Mouse (Mus musculus) limb, embryonic 13.5 days (tissue): Measurements from ENCODE around the gene Rpl26. TPM values are rescaled to one million over a fixed set of nuclear protein-coding genes. Genes with fewer than 3 reads are reported as not detected.

Source experiments
- ATAC-seq: fragments of 200-750 bp; cut with Nextera tagmentation; 2 replicates; pipeline ENCODE4 v1.8.0; 2017; ENCODE audit warnings: low read depth, moderate number of reproducible peaks, moderate TSS enrichment; ENCODE audit not compliant: low FRiP score
- H3K27ac ChIP-seq: fragments of 300-500 bp; sonication (generic); 2 replicates; pipeline ENCODE4 v1.5.1; 2015; ENCODE audit warnings: inconsistent platforms, mild to moderate bottlenecking, moderate library complexity
- H3K27me3 ChIP-seq: fragments of 300-500 bp; sonication (generic); 2 replicates; pipeline ENCODE4 v1.6.1; 2015; ENCODE audit warnings: mild to moderate bottlenecking, inconsistent platforms
- H3K36me3 ChIP-seq: fragments of 300-500 bp; sonication (generic); 2 replicates; pipeline ENCODE4 v1.6.1; 2015; ENCODE audit warnings: inconsistent platforms, mild to moderate bottlenecking, moderate library complexity
- H3K4me1 ChIP-seq: fragments of 300-500 bp; sonication (generic); 2 replicates; pipeline ENCODE4 v1.6.1; 2015; ENCODE audit warnings: inconsistent platforms
- H3K4me2 ChIP-seq: fragments of 300-500 bp; sonication (generic); replicated peaks from 2 replicates; pipeline ENCODE4 v1.6.1; 2015; ENCODE audit warnings: inconsistent platforms, mild to moderate bottlenecking, moderate library complexity
- H3K4me3 ChIP-seq: fragments of 300-500 bp; sonication (generic); 2 replicates; pipeline ENCODE4 v1.5.1; 2015; ENCODE audit warnings: moderate library complexity, mild to moderate bottlenecking, inconsistent platforms
- H3K9ac ChIP-seq: fragments of 300-500 bp; sonication (generic); 2 replicates; pipeline ENCODE4 v1.6.1; 2015; ENCODE audit warnings: mild to moderate bottlenecking, inconsistent platforms
- H3K9me3 ChIP-seq: fragments of 300-500 bp; sonication (generic); 2 replicates; pipeline ENCODE4 v1.6.1; 2016; ENCODE audit warnings: inconsistent platforms
- WGBS: fragments of 180-500 bp; shearing (Covaris S2); methylation state at CpG from one replicate; pipeline ENCODE4 v1.1.7; 2015; 5-methylcytosine and 5-hydroxymethylcytosine counted together
- polyA plus RNA-seq: library from polyadenylated mRNA; unstranded; fragments of >200 nt; fragmentation: Nextera tagmentation; extraction: Ambion mirVana; gene quantifications from 2 replicates; pipeline ENCODE4 v1.2.1, GENCODE M21; 2015

Rpl26 gene
- polyA plus RNA-seq = 996 and 1,041 TPM in 2 replicates

DNA sequence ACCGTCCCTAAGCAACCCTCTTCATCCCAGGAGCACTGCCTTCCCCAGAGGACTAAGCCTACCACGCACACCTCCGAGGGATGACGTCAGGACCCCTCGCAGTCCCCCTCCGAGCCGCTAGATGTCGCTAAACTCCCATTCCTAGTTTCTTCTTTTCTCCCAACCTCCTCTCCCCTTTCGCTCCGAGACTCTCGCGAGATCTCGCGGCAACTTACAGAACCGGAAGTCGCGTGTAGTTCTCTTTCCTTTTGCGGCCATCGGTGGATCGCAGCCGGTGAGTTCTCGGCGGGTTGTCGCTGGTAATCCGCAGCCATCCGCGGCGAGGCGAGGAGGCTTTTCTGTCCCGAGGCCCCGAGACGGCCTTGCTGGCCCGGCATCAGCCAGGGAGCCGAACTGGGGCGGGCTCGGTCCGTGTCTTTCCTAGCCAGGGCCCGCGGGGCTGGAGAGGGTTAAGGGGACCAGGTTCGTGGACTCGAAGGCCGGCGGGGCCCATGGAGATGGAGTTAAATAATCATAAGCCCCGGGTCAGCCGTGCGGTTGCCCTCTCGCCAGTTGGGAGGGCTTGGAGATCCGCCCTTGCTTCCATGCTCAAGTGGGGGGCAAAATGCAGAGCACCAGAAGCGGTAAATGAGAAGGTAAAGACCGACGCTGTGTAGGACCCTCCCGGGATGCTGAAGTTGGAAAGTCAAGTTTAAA lies at the start of gene Rpl26:
Gene Rpl26, plus strand, starts transcription at position 233 of the 696 bp plus-strand sequence.
- WGBS = under 1% methylated on average over 52 of the region's 52 CpGs
- peak; percentile 86 for ATAC-seq
- H3K27ac ChIP-seq = peak within 1 kb of the TSS; percentile 93
- H3K4me2 ChIP-seq = peak within 1 kb of the TSS; percentile 83
- H3K4me1 ChIP-seq = peaks cover 14% of the 10 kb centered on the region
- no peaks in the 10 kb centered on the region for H3K9me3 ChIP-seq
- peak within 1 kb of the TSS; percentile 100 for H3K9ac ChIP-seq
- H3K27me3 ChIP-seq = 0 out of 2 replicates have a peak, but pooled peaks cover 5% of the 10 kb centered on the region
- peak within 1 kb of the TSS; percentile 98 for H3K4me3 ChIP-seq
- H3K36me3 ChIP-seq = peaks cover 42% of the 10 kb centered on the region

DNA sequence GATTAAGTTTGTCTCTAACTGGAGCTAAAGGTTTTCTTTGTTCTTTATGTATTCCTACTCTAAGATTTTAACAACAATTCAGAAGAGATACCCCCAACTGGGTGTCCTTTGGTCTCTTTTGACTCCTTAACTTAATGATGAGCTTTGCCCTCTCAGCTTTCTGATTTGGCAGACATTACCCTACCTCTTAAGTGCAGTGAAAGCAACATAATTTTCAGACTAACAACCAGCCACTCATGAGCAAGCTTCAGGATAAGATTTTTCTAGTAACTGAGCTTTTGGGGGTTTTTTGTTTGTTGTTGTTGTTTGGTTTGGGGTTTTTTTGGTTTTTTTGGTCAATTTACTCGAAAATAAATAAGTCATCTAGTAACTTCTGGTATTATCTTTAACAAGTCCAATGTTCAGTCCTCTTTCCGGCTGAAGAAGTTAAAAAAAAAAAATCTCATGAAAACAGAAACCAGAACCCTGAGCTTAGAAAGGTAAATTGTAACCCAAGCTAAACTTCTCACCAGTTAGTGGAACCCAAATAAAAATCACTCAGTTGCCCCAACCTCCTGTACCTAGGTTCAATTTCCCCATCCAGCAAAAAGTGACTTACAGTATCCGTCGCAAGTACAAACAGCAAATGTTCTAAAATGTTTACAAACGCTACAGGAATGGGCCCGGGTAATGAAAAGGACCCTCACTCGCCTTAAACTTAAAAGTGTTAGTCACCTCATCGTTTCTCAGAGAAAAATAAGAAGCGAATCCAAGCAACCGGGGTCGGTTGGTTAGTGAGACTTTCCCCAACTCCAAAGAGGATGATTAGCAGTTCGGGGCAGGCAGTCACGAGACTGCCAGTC lies 49.5 kb upstream of the Rpl26 start:
- H3K27ac ChIP-seq = peak overlapping the region; percentile 98
- no peaks in the 10 kb centered on the region for H3K36me3 ChIP-seq
- H3K9ac ChIP-seq = peak overlapping the region; percentile 97
- WGBS = 2% methylated on average over 13 of the region's 13 CpGs
- no peaks in the 10 kb centered on the region for H3K9me3 ChIP-seq
- peaks cover 30% of the 10 kb centered on the region for H3K4me1 ChIP-seq
- H3K4me2 ChIP-seq = peak overlapping the region; percentile 73
- no peak for ATAC-seq
- peaks cover 10% of the 10 kb centered on the region for H3K27me3 ChIP-seq
- H3K4me3 ChIP-seq = peak overlapping the region; percentile 90

DNA sequence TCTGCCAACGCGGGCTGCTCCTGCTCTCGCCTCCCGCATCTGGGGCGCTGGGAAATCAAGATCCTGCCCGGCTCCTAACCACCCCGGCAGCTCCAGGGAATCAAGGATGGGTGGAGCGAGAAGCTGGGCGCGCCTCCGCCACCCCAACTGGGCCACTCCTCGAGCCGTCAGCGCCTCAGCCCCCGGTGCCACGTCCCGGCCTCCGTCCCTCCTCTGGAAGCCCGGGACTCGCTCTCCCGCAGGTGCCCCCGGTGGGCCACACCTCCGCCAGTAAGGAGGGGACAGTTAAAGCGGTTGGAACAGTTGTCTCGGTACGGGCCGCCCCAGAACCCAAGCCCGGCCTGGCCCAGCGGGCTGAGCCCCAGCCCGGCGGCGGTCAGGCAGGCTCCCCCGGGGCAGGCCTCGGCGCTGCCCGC lies 48.9 kb upstream of the Rpl26 start:
- Histone ChIP-seq H3K27ac (peak overlapping the region; percentile 98), H3K9me3 (no peaks in the 10 kb centered on the region), H3K27me3 (peaks cover 10% of the 10 kb centered on the region), H3K4me1 (peaks cover 30% of the 10 kb centered on the region), H3K36me3 (no peaks in the 10 kb centered on the region), H3K4me3 (peak overlapping the region; percentile 90), H3K9ac (peak overlapping the region; percentile 97), H3K4me2 (peak overlapping the region; percentile 73)
- peak; percentile 71 for ATAC-seq
- WGBS = 0% methylated on average over 35 of the region's 36 CpGs

DNA sequence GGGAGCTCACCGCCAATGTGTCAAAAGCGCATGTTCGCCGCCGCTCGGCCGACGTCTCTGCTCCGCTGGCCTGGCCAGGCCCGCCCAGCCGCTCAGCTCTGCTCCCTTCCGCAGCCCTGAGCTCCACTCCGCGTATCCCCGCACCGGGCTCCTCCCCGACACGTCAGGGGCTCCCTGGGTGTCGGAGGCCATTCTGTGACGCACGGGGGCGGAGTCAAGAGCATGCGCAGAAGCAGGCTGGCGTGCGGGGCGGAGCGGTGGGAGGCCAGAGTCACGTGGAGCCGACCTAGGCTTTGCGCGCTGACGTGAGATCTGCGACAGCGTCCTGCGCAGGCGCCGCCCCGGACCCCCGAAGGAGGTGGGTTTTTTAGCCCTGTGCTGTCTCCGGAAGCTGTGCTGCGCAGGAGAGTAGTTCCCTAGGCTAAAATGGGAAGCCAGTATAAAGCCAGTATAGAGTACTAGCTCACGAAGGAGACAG lies 48.4 kb upstream of the Rpl26 start:
- Histone ChIP-seq H3K9me3 (no peaks in the 10 kb centered on the region), H3K4me2 (peak overlapping the region; percentile 73), H3K9ac (peak overlapping the region; percentile 97), H3K36me3 (no peaks in the 10 kb centered on the region), H3K4me1 (peaks cover 30% of the 10 kb centered on the region), H3K27me3 (peaks cover 10% of the 10 kb centered on the region), H3K4me3 (peak overlapping the region; percentile 90), H3K27ac (peak overlapping the region; percentile 98)
- peak; percentile 99 for ATAC-seq
- WGBS = under 1% methylated on average over 41 of the region's 42 CpGs

DNA sequence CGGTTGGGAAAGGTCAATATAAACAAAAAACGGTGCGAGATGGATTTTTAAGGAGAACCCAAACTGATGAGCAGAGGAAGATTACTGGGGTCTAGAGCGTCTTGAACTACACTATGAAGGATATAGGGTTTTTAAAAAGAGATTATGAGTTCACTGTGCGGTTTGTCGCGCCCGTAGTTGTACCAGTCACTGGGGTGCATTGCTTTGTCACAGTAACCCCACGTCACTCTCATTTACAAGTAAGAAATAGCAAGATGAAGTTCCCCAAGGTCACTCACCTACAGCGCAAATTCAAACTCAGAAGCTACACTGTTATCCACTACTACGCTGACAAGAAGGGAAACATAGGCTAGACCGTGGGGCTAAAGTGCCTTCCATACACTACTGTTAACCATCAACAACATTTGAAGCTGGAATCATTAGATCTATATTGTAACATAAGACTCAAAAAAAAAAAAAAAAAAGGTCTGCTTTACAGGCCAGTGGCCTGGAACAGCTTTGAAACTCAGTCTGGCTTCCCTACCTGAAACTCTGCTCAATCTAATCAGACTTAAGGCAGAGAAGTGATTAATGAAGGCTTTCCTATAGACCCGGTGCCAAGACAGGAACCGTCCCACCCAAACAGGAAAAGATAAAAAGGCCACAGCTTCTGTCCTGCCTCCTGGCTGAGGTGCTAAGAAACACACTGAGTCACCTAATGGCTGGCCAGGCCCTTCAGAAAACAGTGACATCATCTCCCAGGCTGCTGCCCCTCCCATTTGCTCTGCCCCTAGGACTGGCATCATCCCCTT lies 47.6 kb upstream of the Rpl26 start:
- peak overlapping the region; percentile 61 for H3K9ac ChIP-seq
- no peak for ATAC-seq
- 42% methylated on average over 14 of the region's 14 CpGs for WGBS
- peak overlapping the region; percentile 73 for H3K4me2 ChIP-seq
- peak overlapping the region; percentile 61; the same call in 1 of the 2 replicates for H3K27ac ChIP-seq
- H3K36me3 ChIP-seq = no peaks in the 10 kb centered on the region
- peaks cover 30% of the 10 kb centered on the region for H3K4me1 ChIP-seq
- H3K4me3 ChIP-seq = peak overlapping the region; percentile 90
- peaks cover 10% of the 10 kb centered on the region for H3K27me3 ChIP-seq
- H3K9me3 ChIP-seq = no peaks in the 10 kb centered on the region

DNA sequence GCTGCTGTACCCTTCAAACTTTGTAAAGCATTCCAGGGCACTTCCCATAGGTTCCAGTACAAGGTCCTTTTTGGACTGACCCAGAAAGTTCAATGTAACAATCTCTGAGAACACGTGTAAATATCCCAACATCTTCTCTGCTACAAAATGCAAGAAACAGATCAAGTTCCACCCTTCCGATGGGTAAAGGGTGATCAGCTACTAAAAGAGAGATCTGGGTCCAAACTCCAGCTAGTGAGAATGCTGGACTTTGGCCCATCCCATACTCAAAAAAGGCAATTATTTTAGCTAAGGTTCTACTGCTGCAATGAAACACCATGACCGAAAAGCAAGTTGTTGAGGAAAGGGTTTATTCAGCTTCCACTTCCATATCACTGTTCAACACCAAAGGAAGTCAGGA lies 46.8 kb upstream of the Rpl26 start:
- no peaks in the 10 kb centered on the region for H3K9me3 ChIP-seq
- H3K4me2 ChIP-seq = no peak overlapping the region

DNA sequence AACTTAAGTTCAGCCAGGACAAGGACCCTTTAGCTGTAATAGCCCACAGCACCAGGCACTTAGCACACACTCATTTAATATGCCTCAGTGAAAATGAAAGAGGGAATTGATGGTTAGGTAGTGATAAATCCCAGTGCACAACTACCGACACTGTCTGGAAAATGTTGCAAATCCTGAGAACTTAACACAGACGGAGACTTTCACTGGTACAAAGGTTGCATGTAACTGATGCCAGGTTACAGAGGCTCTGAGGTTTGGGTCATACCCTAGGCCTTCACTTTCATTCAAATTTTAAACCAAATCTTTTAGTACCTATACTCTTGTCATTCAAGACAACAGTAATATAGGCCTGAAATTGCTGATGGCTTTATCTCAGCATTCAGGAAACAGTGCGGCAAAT lies 44.1 kb upstream of the Rpl26 start:
- Histone ChIP-seq H3K4me2 (no peak overlapping the region), H3K4me3 (no peak overlapping the region), H3K4me1 (peaks cover 9% of the 10 kb centered on the region; the same call in 1 of the 2 replicates), H3K36me3 (no peaks in the 10 kb centered on the region), H3K27me3 (peaks cover 10% of the 10 kb centered on the region), H3K9ac (no peak overlapping the region), H3K27ac (no peak overlapping the region), H3K9me3 (no peaks in the 10 kb centered on the region)
- ATAC-seq = no peak
- 84% methylated on average over 3 of the region's 3 CpGs for WGBS

More for the DNA sequence above, 46.8 kb upstream of the Rpl26 start:
- no peaks in the 10 kb centered on the region for H3K36me3 ChIP-seq
- H3K27me3 ChIP-seq = peaks cover 10% of the 10 kb centered on the region
- 90% methylated on average over 3 of the region's 3 CpGs for WGBS
- no peak overlapping the region for H3K4me3 ChIP-seq
- H3K4me1 ChIP-seq = peaks cover 29% of the 10 kb centered on the region
- no peak for ATAC-seq
- no peak overlapping the region for H3K27ac ChIP-seq
- H3K9ac ChIP-seq = no peak overlapping the region

DNA sequence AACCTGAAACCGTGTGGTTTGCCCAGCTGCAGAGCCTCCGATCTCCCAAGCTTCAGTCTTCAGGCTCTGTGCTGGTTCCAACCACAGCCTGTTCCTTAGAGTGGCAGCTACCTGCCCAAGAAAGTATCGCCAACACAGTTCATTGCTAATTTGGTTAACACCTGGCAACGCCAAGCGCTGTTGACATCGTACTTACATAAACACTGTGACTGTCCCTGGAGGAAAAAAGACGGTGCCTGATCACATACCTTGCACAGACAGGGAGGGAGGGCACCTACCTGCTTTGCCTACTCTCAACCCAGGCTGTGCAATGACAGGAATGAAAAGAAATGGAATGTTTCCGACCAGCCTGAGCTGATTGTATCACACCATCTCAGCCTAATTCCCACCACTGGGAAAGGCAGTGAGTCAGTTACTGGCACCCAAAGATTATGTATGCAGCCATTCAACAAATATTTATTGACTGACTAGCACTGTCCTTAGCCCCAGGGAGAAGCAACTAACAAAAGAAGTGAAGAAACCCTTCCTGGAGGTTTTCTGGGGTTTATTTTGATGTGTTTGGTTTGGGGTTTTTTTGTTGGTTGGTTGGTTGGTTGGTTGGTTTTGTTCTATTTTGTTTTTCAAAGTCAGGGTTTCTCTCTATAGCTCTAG lies 41.3 kb upstream of the Rpl26 start:
- 74% methylated on average over 8 of the region's 8 CpGs for WGBS
- Histone ChIP-seq H3K27me3 (peaks cover 8% of the 10 kb centered on the region), H3K36me3 (no peaks in the 10 kb centered on the region), H3K4me2 (no peak overlapping the region), H3K9me3 (no peaks in the 10 kb centered on the region), H3K4me1 (no peaks in the 10 kb centered on the region), H3K27ac (no peak overlapping the region), H3K4me3 (no peak overlapping the region), H3K9ac (no peak overlapping the region)
- ATAC-seq = no peak

DNA sequence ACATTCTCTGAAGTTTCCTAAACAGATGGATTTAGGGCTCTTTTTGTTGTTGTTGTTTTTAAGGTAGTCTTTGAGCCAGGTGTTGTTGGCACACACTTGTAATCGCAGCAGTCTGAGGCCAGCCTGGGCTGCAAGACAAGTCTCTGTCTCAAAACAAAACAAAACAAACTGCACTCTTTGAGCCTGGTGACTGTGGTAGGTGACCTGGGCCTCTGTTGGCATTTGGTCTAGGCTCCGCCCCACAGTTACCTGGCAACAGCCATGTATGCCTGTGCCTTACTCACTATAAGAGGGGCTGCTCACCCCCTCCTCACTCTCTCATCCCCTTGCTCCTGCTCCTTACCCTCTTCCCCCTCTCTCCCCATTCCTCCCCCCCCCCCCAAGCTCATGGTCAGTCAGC lies 39.1 kb upstream of the Rpl26 start:
- no peak for ATAC-seq
- no peaks in the 10 kb centered on the region for H3K4me1 ChIP-seq
- no peaks in the 10 kb centered on the region for H3K27me3 ChIP-seq
- no peak overlapping the region for H3K9ac ChIP-seq
- no peaks in the 10 kb centered on the region for H3K36me3 ChIP-seq
- H3K4me3 ChIP-seq = no peak overlapping the region
- WGBS = 65% methylated on average over 2 of the region's 2 CpGs
- no peaks in the 10 kb centered on the region for H3K9me3 ChIP-seq
- H3K4me2 ChIP-seq = no peak overlapping the region
- H3K27ac ChIP-seq = no peak overlapping the region

DNA sequence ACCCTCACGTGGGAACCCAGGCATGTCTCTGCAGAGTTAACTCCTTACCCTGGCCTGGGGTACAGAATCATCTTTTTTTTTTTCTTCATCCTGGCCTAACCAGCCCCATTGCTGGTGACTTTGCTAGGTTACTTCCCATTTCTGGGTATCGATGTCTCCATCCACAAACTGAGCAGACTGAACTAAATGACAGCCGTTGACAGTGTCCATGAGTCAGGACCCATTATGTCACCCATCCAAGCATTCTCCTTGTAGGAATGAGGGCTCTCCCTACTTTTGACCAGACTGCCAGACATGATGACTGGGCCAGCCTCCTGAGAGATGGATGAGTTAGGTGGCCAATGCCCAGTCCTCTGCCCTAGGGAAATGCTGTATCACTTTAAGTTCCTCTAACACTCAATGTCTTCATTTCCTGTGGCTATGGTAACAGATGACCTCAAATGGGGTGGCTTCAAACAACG lies 37.7 kb upstream of the Rpl26 start:
- 71% methylated on average over 4 of the region's 4 CpGs for WGBS
- Histone ChIP-seq H3K27me3 (no peaks in the 10 kb centered on the region), H3K4me1 (no peaks in the 10 kb centered on the region), H3K9ac (no peak overlapping the region), H3K9me3 (no peaks in the 10 kb centered on the region), H3K27ac (no peak overlapping the region), H3K4me3 (no peak overlapping the region), H3K36me3 (no peaks in the 10 kb centered on the region), H3K4me2 (no peak overlapping the region)
- ATAC-seq = no peak

DNA sequence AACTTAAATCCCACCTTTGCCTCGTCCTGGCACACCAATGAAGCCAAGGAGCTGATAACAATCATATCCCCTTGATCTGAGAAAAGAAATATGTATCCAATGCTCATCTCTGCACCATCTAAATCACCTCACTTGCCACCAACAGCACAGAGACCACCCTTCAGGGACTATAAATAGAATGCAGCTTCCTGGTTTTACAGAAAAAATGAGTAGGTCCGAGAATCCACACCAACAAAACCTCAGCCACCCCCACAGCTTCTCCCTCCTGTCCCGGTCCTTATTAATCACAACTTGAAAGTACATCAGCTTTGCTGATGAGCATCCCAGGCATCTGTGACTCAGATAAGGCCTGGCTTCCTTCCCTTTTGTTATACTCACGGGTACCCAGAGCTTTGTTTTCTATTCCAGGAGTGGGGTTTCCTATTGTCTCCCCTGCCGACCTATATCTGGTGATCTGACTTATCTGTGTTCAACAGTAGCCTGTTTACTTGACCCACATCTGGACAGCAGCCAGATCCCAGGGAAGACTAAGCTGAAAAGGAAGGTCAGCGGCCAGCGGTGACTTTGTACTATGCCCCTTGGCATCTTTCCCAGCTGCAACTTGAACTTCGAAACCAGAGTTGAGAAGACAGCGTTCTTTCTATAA lies 36.7 kb upstream of the Rpl26 start:
- H3K27ac ChIP-seq = no peak overlapping the region
- H3K4me3 ChIP-seq = no peak overlapping the region
- H3K4me1 ChIP-seq = no peaks in the 10 kb centered on the region
- H3K9ac ChIP-seq = no peak overlapping the region
- no peaks in the 10 kb centered on the region for H3K9me3 ChIP-seq
- H3K27me3 ChIP-seq = no peaks in the 10 kb centered on the region
- no peak overlapping the region for H3K4me2 ChIP-seq
- H3K36me3 ChIP-seq = no peaks in the 10 kb centered on the region
- no peak for ATAC-seq
- 65% methylated on average over 9 of the region's 9 CpGs for WGBS
